Mouse (Mus musculus) forebrain, embryonic 16.5 days (tissue): ENCODE measurements around the gene Stra6. TPM values are rescaled to one million over a fixed set of nuclear protein-coding genes. Genes with fewer than 3 reads are reported as not detected.
A peak's percentile ranks its signal among the peaks of the same experiment; 100 is the strongest.

Experiments
- ATAC-seq: fragments of 200-750 bp; cut with Nextera tagmentation; 2 replicates; pipeline ENCODE4 v1.8.0; 2017; ENCODE audit warnings: mild to moderate bottlenecking, moderate library complexity
- H3K27ac ChIP-seq: fragments of 300-500 bp; sonication (generic); 2 replicates; pipeline ENCODE4 v1.5.1; 2014; ENCODE audit warnings: low read length, control low read depth
- H3K27me3 ChIP-seq: fragments of 300-500 bp; sonication (generic); replicated peaks from 2 replicates; pipeline ENCODE4 v1.6.1; 2014; ENCODE audit warnings: low read length; ENCODE audit not compliant: control insufficient read depth, insufficient read depth
- H3K36me3 ChIP-seq: fragments of 300-500 bp; sonication (generic); 2 replicates; pipeline ENCODE4 v1.6.1; 2014; ENCODE audit not compliant: control insufficient read depth, insufficient read depth
- H3K4me1 ChIP-seq: fragments of 300-500 bp; sonication (generic); replicated peaks from 2 replicates; pipeline ENCODE4 v1.6.1; 2014; ENCODE audit warnings: low read length; ENCODE audit not compliant: control insufficient read depth, insufficient read depth
- H3K4me2 ChIP-seq: fragments of 300-500 bp; sonication (generic); 2 replicates; pipeline ENCODE4 v1.6.1; 2014; ENCODE audit warnings: mild to moderate bottlenecking, low read length, control low read depth
- H3K4me3 ChIP-seq: fragments of 300-500 bp; sonication (generic); replicated peaks from 2 replicates; pipeline ENCODE4 v1.5.1; 2014; ENCODE audit warnings: mild to moderate bottlenecking, low read length, control low read depth
- H3K9ac ChIP-seq: fragments of 300-500 bp; sonication (generic); replicated peaks from 2 replicates; pipeline ENCODE4 v1.6.1; 2014; ENCODE audit warnings: low read depth, low read length, control low read depth
- H3K9me3 ChIP-seq: fragments of 300-500 bp; sonication (generic); 2 replicates; pipeline ENCODE4 v1.6.1; 2016; ENCODE audit warnings: low read length; ENCODE audit not compliant: control insufficient read depth
- WGBS: fragments of 180-500 bp; shearing (Covaris S2); extraction: QIAGEN DNeasy Blood & Tissue Kit; methylation state at CpG from one replicate; pipeline ENCODE4 v1.1.7; 2014; 5-methylcytosine and 5-hydroxymethylcytosine counted together
- polyA plus RNA-seq: library from polyadenylated mRNA; unstranded; fragments of >200 nt; fragmentation: Nextera tagmentation; extraction: Ambion mirVana; gene quantifications from 2 replicates; pipeline ENCODE4 v1.2.1, GENCODE M21; 2015

Stra6 gene
- polyA plus RNA-seq, 1 experiment from 2014 or later, result 11.7 TPM

GRCm38 (mm10) chr9:58045646-58046045 is 17.9 kb upstream of the Stra6 start:
- WGBS, result 9% methylated on average over 4 of the region's 4 CpGs
- ATAC-seq, result no peak
- H3K4me3 ChIP-seq, result no peak overlapping the region
- no peak overlapping the region for H3K4me2 ChIP-seq
- H3K4me1 ChIP-seq, result peaks cover 78% of the 10 kb centered on the region
- H3K9ac ChIP-seq, result no peak overlapping the region
- peak overlapping the region; percentile 46 for H3K27ac ChIP-seq
- H3K27me3 ChIP-seq, result no peaks in the 10 kb centered on the region
- no peaks in the 10 kb centered on the region for H3K9me3 ChIP-seq
- no peaks in the 10 kb centered on the region for H3K36me3 ChIP-seq

GRCm38 (mm10) chr9:58047061-58047460 is 16.5 kb upstream of the Stra6 start:
- Histone ChIP-seq H3K36me3 (no peaks in the 10 kb centered on the region), H3K27me3 (no peaks in the 10 kb centered on the region), H3K27ac (0 out of 2 replicates have a peak overlapping the region, but pooled peaks have one; percentile 11), H3K9ac (no peak overlapping the region), H3K9me3 (no peaks in the 10 kb centered on the region), H3K4me1 (peaks cover 71% of the 10 kb centered on the region), H3K4me3 (no peak overlapping the region), H3K4me2 (no peak overlapping the region)
- ATAC-seq, result no peak
- 81% methylated on average over 10 of the region's 10 CpGs for WGBS

GRCm38 (mm10) chr9:58048621-58049020 is 15.0 kb upstream of the Stra6 start:
- peak overlapping the region; percentile 4; the same call in 1 of the 2 replicates for H3K4me2 ChIP-seq
- ATAC-seq, result peak; percentile 78
- WGBS, result 2% methylated on average over 6 of the region's 6 CpGs

GRCm38 (mm10) chr9:58049186-58049585 is 14.4 kb upstream of the Stra6 start:
- Histone ChIP-seq H3K36me3 (no peaks in the 10 kb centered on the region), H3K9ac (peak overlapping the region; percentile 43), H3K4me2 (0 out of 2 replicates have a peak overlapping the region, but pooled peaks have one; percentile 5), H3K9me3 (no peaks in the 10 kb centered on the region), H3K4me3 (no peak overlapping the region), H3K4me1 (peaks cover 73% of the 10 kb centered on the region), H3K27me3 (no peaks in the 10 kb centered on the region), H3K27ac (peak overlapping the region; percentile 94)
- WGBS, result 10% methylated on average over 6 of the region's 6 CpGs
- peak; percentile 30 for ATAC-seq

More at GRCm38 (mm10) chr9:58048621-58049020, 15.0 kb upstream of the Stra6 start:
- Histone ChIP-seq H3K4me1 (peaks cover 71% of the 10 kb centered on the region), H3K9me3 (no peaks in the 10 kb centered on the region), H3K9ac (peak overlapping the region; percentile 28), H3K36me3 (no peaks in the 10 kb centered on the region), H3K27ac (peak overlapping the region; percentile 94), H3K4me3 (no peak overlapping the region), H3K27me3 (no peaks in the 10 kb centered on the region)

DNA sequence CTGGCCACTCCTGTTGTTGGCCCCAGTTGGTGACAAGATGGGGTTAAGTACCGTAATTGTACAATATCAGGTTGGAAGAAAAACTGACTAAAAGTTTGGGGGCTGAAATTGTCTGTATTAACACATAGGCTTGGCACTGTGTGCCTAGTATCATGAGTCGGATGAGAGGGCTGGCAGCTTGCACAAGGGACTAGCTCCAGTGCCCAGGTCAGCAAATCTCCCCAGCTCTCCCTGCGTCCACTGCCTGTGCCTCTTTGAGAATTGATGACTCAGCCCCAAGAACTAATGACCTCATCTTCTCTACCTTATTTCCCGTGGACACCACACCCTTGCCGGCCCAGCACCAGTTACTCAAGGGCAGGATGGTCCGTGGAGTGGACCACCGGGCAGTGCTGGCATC is 13.7 kb upstream of the Stra6 start:
- H3K36me3 ChIP-seq, result no peaks in the 10 kb centered on the region
- peaks cover 70% of the 10 kb centered on the region for H3K4me1 ChIP-seq
- no peaks in the 10 kb centered on the region for H3K27me3 ChIP-seq
- 65% methylated on average over 7 of the region's 7 CpGs for WGBS
- ATAC-seq, result no peak
- no peak overlapping the region for H3K9ac ChIP-seq
- H3K4me3 ChIP-seq, result no peak overlapping the region
- H3K4me2 ChIP-seq, result no peak overlapping the region
- no peaks in the 10 kb centered on the region for H3K9me3 ChIP-seq
- peak overlapping the region; percentile 94 for H3K27ac ChIP-seq

GRCm38 (mm10) chr9:58051937-58052336 is 11.7 kb upstream of the Stra6 start:
- ATAC-seq, result no peak
- H3K4me2 ChIP-seq, result no peak overlapping the region
- peaks cover 62% of the 10 kb centered on the region for H3K4me1 ChIP-seq

DNA sequence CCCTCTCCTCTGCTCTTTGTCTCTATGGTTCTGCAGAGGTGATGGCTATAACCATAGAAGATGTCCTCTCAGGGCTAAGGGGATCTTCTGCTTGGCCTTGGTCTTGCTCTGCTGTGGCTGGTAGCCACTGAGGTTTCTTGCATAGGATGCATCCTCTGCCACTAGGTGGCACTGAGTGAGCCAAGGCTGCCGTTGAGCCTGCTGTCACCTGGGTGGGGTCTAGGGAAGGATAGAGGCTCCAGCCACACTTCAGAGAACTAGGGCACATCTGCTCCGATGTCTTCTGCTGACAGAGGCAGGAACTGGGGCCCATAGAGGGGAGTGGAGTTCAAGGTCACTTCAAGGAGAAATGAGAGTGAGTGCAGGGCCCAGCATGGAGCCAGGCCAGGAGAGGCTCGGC is 10.5 kb upstream of the Stra6 start:
- no peak overlapping the region for H3K4me2 ChIP-seq
- no peaks in the 10 kb centered on the region for H3K9me3 ChIP-seq
- H3K27ac ChIP-seq, result peak overlapping the region; percentile 43; the same call in 1 of the 2 replicates
- WGBS, result 18% methylated on average over 3 of the region's 3 CpGs
- no peak overlapping the region for H3K9ac ChIP-seq
- ATAC-seq, result peak; percentile 34; the same call in 1 of the 2 replicates
- peaks cover 53% of the 10 kb centered on the region for H3K4me1 ChIP-seq
- no peak overlapping the region for H3K4me3 ChIP-seq
- no peaks in the 10 kb centered on the region for H3K27me3 ChIP-seq
- no peaks in the 10 kb centered on the region for H3K36me3 ChIP-seq

More at GRCm38 (mm10) chr9:58051937-58052336, 11.7 kb upstream of the Stra6 start:
- WGBS, result 28% methylated on average over 5 of the region's 5 CpGs
- peak overlapping the region; percentile 51 for H3K27ac ChIP-seq
- no peaks in the 10 kb centered on the region for H3K27me3 ChIP-seq
- peak overlapping the region; percentile 20; the same call in 1 of the 2 replicates for H3K9ac ChIP-seq
- no peaks in the 10 kb centered on the region for H3K36me3 ChIP-seq
- H3K9me3 ChIP-seq, result no peaks in the 10 kb centered on the region
- H3K4me3 ChIP-seq, result no peak overlapping the region

DNA sequence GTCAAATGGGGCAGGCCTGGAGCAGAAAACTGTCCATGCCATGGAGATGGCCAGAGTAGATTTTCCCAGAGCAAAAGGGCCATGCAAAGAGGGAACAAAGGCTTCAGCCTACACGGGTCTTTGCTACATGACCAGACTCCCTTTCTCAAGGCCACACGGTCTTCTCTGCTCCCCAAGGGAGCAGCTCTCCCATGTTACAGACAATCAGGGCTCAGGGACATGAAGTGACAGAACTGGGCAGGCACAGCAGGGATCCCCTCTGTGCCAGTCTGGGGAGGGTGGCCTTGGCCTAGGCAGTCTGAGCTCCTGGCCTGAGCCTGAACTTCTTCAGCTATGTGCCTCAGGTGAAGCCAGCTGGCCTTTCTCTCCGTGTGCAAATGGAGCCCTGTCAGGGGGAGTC is 10.0 kb upstream of the Stra6 start:
- WGBS, result 33% methylated on average over 3 of the region's 3 CpGs

GRCm38 (mm10) chr9:58054032-58054431 is 9.6 kb upstream of the Stra6 start:
- Histone ChIP-seq H3K4me3 (no peak overlapping the region), H3K4me1 (peaks cover 44% of the 10 kb centered on the region), H3K36me3 (no peaks in the 10 kb centered on the region), H3K27me3 (no peaks in the 10 kb centered on the region), H3K27ac (peak overlapping the region; percentile 41; the same call in 1 of the 2 replicates), H3K9me3 (no peaks in the 10 kb centered on the region), H3K4me2 (no peak overlapping the region), H3K9ac (no peak overlapping the region)
- WGBS, result 75% methylated on average over 1 of the region's 1 CpGs
- ATAC-seq, result peak; percentile 34

More for the DNA sequence above, 10.0 kb upstream of the Stra6 start:
- Histone ChIP-seq H3K27me3 (no peaks in the 10 kb centered on the region), H3K36me3 (no peaks in the 10 kb centered on the region), H3K4me1 (peaks cover 48% of the 10 kb centered on the region), H3K9ac (no peak overlapping the region), H3K27ac (peak overlapping the region; percentile 41; the same call in 1 of the 2 replicates), H3K9me3 (no peaks in the 10 kb centered on the region), H3K4me2 (no peak overlapping the region), H3K4me3 (no peak overlapping the region)
- no peak for ATAC-seq

- Histone ChIP-seq H3K4me2 (no peak overlapping the region), H3K9me3 (no peaks in the 10 kb centered on the region), H3K27ac (peak overlapping the region; percentile 17; the same call in 1 of the 2 replicates), H3K27me3 (no peaks in the 10 kb centered on the region), H3K4me1 (peaks cover 42% of the 10 kb centered on the region), H3K9ac (no peak overlapping the region), H3K36me3 (no peaks in the 10 kb centered on the region), H3K4me3 (no peak overlapping the region)
- WGBS, result 72% methylated on average over 5 of the region's 5 CpGs
- no peak for ATAC-seq
Measured at GRCm38 (mm10) chr9:58055666-58056065, 7.9 kb upstream of the Stra6 start.
